Mouse (Mus musculus) forebrain, embryonic 15.5 days (tissue): ENCODE measurements around the gene Nr1h3. TPM values are rescaled to one million over a fixed set of nuclear protein-coding genes. Genes with fewer than 3 reads are reported as not detected.

Experiments
- polyA plus RNA-seq: library from polyadenylated mRNA; unstranded; fragments of >200 nt; fragmentation: Nextera tagmentation; extraction: Ambion mirVana; gene quantifications from 2 replicates; pipeline ENCODE4 v1.2.1, GENCODE M21; 2015

Gene Nr1h3
- polyA plus RNA-seq, 1 experiment from 2014 or later: 2.0 TPM

Other genes starting within 250 kb of the Nr1h3 start
- gene Rapsn, start 167.2 kb downstream of the Nr1h3 start, polyA plus RNA-seq: 0.63 and 0.74 TPM in 2 replicates
- gene Psmc3, start 148.8 kb downstream of the Nr1h3 start, polyA plus RNA-seq: 230 and 231 TPM in 2 replicates
- gene Slc39a13, start 132.4 kb downstream of the Nr1h3 start, polyA plus RNA-seq: 23.7 and 27.8 TPM in 2 replicates
- 2.4 and 3.0 TPM in 2 replicates for gene Spi1, start 120.4 kb downstream of the Nr1h3 start, polyA plus RNA-seq
- 0.14 TPM in 1 of 2 replicates, not detected in the other for gene Mybpc3, start 84.7 kb downstream of the Nr1h3 start, polyA plus RNA-seq
- 48.5 and 49.8 TPM in 2 replicates for gene Madd, start 19.0 kb downstream of the Nr1h3 start, polyA plus RNA-seq
- gene Acp2, start 51 bp upstream of the Nr1h3 start, polyA plus RNA-seq: 36.1 and 36.9 TPM in 2 replicates
- gene Ddb2, start 34.1 kb upstream of the Nr1h3 start, polyA plus RNA-seq: 12.7 and 14.5 TPM in 2 replicates
- 19.8 and 22.9 TPM in 2 replicates for gene Pacsin3, start 53.1 kb upstream of the Nr1h3 start, polyA plus RNA-seq
- 78.0 and 79.0 TPM in 2 replicates for gene Arfgap2, start 62.1 kb upstream of the Nr1h3 start, polyA plus RNA-seq
- 159 and 168 TPM in 2 replicates for gene 1110051M20Rik, start 241.9 kb upstream of the Nr1h3 start, polyA plus RNA-seq